Mouse (Mus musculus): ENCODE results near the gene Dctn1.

The Dctn1 gene

DNA sequence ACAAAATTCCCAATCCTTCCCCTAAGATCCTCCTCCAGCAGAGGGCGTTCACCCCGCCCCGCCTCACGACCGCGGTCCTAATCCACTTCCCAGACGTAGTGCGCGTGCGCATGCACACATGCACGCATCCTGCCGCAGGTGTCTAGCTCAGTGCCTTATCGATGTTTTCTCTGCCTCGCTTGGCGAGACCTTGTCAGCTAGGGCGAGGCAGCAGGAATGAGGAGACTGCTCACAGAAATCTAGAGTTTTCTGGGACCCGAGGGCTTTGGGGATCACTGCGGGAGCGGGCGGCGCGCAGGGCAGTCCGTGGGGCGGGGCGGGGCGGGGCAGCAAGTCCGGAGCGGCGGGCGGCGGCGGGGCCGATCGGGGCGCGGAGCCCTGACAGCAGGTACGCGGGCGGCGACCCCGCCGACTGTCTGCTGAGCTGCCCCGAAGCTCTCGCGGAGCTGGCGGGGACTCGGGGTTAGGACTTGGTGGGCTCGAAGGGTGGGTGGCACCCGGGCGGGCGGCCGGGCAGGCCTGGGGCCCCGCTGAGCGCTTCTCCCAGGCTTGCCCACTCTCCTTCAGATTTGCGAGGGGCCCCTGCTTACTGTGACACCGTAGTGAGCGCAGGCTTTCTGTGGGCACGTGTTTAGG, at the start of gene Dctn1:
Dctn1 (plus strand) TSS at position 314 of the 636 bp plus-strand sequence.
- in situ Hi-C loops (cut with MboI; ENCODE audit: unreplicated experiment in 2 of 2): loop anchor here (5.0 to 10.0 kb wide), 2 partner anchors 102 to 411 kb away; no protein-coding TSS in a partner anchor

DNA sequence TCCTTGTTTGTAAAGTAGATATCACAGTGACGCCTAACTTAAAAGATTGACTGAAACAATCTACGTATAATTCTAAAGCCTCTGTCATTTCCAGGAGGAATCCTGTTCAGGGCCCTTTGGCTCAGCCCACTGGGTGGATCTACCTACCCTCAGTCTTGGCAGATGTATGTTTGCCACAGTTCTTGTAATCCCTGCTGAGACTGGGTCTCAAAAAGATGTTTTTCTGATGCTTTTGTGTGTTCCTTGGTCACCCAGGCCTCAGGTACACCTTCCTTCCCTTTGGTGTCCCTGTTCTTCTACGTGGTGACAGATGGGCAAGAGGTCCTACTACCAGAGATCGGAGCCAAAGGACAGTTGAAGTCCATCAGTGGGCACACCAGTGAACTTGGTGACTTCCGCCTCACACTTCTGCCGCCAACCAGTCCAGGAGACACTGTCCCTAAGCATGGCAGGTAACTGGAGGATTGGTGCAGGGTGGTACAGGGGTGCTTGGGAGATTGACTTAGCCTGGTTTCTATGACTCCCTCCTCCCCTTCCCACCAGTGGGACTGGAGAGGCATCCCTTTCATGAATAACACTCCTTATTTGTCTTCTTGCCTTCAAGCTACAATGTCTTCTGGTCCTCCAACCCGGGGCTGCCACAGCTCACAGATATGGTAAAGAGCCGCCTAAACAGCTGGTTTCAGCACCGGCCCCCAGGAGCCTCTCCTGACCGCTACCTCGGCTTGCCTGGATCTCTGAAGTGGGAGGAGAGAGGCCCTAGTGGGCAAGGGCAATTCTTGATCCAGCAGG, 49.2 kb upstream of the Dctn1 start:
- in situ Hi-C loops (cut with MboI; ENCODE audit: unreplicated experiment in 2 of 2): loop anchor here in 1 of 2 experiments (5.0 kb wide), 1 partner anchor 41 kb away; the partner anchor contains the start of genes 1700003E16Rik and Wdr54

DNA sequence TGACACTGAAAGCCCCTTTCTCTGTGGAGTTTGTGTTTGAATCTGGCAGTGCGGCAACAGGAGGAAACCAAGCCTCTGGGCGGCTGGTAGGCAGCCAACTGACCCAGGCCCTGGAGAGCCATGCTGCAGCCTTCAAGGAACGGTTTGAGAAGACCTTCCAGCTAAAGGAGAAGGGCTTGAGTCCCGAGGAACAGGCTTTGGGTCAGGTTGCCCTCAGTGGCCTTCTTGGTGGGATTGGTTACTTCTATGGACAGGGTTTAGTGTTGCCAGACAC, 48.6 kb upstream of the Dctn1 start:
- in situ Hi-C loops (cut with MboI; ENCODE audit: unreplicated experiment in 2 of 2): loop anchor here in 1 of 2 experiments (5.0 kb wide), 1 partner anchor 40 kb away; the partner anchor contains the start of genes 1700003E16Rik and Wdr54

DNA sequence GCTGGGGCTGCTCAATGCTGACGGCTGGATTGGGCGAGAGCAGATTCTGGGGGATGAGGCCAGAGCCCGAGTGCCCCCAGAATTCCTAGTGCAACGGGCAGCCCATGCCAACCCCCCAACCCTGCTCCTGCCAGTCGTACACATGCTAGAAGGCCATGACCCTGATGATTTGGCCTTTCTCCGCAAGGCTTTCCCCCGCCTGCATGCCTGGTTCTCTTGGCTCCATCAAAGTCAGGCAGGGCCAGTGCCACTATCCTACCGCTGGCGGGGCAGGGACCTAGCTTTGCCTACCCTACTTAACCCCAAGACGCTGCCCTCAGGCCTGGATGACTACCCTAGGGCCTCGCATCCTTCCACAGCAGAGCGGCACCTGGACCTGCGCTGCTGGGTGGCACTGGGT, 48.1 kb upstream of the Dctn1 start:
- in situ Hi-C loops (cut with MboI; ENCODE audit: unreplicated experiment in 2 of 2): loop anchor here in 1 of 2 experiments (5.0 kb wide), 1 partner anchor 40 kb away; the partner anchor contains the start of genes 1700003E16Rik and Wdr54

DNA sequence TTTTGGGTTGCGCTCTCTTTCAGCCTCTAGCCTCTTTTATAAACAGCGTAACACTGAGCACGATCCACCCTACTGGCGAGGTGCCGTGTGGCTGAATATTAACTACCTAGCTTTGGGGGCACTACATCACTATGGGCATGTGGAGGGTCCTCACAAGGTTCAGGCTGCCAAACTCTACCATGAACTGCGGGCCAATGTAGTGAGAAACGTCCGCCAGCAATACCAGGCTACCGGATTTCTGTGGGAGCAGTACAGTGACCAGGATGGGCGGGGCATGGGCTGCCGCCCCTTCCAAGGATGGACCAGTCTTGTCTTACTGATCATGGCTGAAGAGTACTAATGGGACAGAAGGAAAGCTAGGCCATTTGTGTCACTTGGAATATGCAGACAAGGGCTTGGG, 47.4 kb upstream of the Dctn1 start:
- in situ Hi-C loops (cut with MboI; ENCODE audit: unreplicated experiment in 2 of 2): loop anchor here in 1 of 2 experiments (5.0 kb wide), 1 partner anchor 39 kb away; the partner anchor contains the start of genes 1700003E16Rik and Wdr54

DNA sequence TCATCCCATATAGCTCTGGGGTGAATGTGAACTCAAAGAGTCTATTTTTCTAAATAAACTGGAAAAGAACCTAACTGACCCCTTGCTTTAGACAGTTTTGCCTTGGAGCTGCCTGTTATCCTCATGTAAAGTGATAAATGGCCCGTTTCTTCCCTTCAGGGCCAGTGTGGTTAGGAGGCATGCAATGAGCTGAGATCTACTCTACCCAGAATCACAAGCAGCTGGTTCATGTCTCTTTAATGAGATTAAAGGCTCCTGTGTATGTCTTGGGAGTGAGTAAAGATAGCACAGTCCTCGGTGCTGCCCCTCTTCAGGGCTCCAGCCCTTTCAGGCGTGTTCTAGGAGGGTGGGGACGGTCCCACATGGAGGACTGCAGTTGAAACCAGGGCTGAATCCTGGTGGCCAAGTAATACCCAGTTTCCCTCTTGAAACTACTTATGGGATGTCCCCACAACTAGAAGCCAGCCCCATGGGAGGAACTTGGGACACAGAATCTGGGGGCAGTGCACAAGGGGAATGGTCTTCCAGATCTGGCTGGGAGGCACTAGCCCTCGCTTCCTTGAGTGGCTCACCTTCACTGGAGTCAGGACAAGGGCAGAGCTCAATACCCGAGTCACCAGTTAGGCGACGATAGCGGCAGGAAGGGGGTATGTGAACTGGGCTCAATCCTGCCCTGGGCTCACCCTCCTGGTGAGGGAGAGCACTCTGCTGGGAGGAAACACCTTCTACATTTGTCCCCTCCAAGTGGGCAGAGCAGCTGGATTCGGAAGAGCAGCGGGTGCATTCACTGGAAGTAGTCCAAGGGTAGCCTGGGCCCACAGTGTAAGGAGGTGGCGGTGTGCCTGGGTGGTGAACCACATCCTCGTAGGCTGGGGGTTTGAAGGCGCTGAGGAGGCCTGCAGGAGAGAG, 46.6 kb upstream of the Dctn1 start:
- in situ Hi-C loops (cut with MboI; ENCODE audit: unreplicated experiment in 2 of 2): loop anchor here in 1 of 2 experiments (5.0 kb wide), 1 partner anchor 38 kb away; the partner anchor contains the start of genes 1700003E16Rik and Wdr54

DNA sequence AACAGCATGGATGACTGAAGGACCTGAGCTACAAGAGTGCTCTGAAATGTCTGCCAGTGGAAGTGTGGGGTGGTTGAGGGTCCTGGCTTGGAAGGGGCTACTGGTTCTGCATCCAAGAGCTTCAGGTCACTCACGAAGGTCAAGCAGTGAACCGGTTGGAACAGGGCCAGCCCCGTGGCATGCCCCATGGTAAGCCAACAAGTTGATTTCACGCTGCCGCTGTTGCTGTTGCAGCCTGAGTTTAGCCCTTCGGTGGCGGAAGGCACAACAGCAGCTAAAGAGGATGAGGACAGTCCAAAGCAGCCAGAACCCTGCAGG, 46.0 kb upstream of the Dctn1 start:
- in situ Hi-C loops (cut with MboI; ENCODE audit: unreplicated experiment in 2 of 2): loop anchor here (5.0 kb wide), 2 partner anchors 38 to 388 kb away; partner anchors contain the start of genes 1700003E16Rik (in 1 of the 2), Dguok (in 1 of the 2) and Wdr54 (in 1 of the 2)

DNA sequence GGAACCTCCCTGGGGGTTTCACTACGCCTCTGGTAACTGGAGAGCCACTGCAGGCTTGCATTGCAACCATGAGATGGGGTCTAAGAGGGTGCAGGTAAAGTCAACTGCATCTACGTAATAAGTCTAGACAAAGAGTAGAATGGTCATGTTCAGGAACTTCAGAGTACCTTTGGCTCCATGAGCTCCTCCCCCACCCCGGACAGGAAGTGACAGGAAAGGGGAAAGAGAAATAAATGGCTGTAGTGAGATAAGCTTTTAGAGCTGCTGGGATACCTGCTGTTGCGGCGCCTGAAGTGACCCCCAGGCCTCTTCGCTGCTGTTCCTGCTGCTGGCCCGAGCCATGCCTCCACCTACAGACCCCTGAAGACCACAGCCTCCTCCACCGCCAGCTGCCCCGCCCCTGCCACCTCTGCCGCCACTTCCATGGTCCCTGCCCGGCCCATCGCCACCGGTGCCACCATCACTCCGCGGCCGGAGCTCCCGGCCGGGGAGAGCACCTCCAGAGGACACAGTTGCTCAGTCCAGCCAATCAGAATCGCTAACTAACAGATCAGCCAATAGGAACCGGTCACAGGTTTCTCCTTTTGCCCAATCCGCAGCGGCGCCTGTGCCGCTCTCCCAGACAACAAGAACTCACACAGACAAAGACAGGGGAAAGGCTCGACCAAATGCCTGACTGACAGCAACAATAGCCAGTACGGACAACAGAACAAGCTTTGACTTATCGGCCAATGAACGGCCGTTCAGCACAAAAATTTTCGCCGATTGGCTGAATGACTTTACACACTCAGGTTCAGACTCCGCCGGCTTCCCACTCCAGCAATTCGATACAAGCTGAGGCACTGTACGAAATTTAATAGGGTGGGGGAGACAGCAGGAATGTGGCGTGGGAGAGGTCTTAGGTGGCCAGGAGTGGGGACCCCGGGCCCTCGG, 44.5 kb upstream of the Dctn1 start, which contains the start of gene Wbp1:
Wbp1 (minus strand) TSS at position 630 of the 933 bp plus-strand sequence.
- in situ Hi-C loops (cut with MboI; ENCODE audit: unreplicated experiment in 2 of 2): loop anchor here in 1 of 2 experiments (5.0 kb wide), 1 partner anchor 386 kb away; the partner anchor contains the start of gene Dguok

DNA sequence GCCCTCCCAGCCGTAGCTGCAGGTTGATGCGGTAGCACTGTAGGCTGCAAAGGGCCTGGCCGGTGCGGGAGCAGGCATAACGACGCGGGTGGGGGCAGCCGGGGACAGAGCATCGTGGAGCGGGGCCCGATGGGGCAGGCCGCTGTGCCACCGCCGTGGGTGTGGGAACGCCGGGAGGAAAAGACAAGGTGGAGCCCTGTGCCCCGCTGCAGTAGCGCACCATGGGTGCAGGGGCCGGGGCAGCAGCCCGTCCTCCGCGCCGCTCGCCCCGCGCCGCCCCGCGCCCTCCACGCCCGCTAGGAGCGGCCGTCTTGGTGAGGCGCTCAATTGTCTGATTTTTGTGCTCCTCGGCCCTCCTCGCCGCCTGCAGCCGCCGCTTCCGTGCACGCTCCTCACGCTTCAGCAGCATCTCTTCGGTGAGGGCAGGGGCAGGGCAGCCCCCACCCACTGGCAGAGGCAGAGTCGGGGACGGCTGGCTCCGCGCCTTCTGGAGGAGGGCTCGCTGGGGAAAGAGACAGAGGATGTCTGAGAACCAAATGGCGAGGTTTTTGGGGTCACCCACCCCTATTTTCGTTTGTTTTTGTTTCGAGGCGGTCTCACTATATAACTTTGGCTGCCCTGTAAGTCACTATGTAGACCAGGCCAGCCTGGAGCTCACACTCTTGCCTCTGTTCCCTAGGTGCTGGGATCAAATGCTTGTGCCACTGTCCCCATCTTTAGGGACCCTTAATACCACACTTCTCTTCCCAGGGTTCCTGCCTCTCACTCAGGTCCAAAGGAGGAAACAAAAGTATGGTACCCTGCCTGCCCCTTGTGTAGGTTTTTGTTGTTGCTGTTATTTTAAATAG, 43.6 kb upstream of the Dctn1 start:
- in situ Hi-C loops (cut with MboI; ENCODE audit: unreplicated experiment in 2 of 2): loop anchor here in 1 of 2 experiments (5.0 kb wide), 1 partner anchor 385 kb away; the partner anchor contains the start of gene Dguok

DNA sequence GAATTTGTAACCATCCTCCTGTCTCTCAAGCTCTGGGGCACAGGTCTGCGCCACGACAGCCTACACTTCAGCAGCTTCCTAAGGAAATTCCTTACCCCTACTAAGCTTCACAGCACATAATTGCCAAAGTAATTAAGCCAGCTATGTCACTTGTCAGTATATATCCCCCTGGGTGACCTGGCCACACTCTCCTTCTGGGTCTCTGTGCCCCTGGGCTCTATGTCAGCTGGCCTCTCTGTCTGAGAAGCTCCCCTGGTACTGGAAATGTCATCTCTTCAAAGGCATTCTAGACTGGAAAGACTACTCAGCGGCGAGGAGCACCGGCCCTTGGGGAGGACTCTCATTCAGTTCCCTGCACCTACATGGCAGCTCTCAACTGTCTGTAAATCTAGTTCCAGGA, 42.8 kb upstream of the Dctn1 start:
- in situ Hi-C loops (cut with MboI; ENCODE audit: unreplicated experiment in 2 of 2): loop anchor here in 1 of 2 experiments (5.0 kb wide), 1 partner anchor 384 kb away; the partner anchor contains the start of gene Dguok

DNA sequence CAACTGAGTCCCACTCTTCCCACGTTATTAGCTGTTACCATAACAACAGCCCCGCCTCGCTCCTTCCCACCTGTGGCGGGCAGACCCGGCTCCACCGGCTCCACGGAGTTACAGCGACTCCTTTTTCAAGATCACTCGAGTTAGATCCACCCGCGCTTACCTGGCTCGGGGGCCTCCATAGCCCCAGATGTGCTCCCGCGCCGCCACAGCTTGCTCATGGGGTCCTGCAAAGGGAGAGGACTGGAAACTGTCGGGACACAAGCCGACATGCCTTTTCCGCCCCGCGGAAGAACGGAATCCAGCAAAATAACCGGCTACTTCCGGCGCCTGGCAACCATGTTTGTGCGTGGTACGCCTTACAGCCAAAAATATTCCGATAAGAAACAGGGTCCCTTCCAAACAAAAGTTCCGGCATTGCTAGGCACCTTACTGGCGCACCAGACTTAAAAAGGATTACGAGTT, 40.8 kb upstream of the Dctn1 start:
- in situ Hi-C loops (cut with MboI; ENCODE audit: unreplicated experiment in 2 of 2): loop anchor here in 1 of 2 experiments (5.0 kb wide), 1 partner anchor 382 kb away; the partner anchor contains the start of gene Dguok

DNA sequence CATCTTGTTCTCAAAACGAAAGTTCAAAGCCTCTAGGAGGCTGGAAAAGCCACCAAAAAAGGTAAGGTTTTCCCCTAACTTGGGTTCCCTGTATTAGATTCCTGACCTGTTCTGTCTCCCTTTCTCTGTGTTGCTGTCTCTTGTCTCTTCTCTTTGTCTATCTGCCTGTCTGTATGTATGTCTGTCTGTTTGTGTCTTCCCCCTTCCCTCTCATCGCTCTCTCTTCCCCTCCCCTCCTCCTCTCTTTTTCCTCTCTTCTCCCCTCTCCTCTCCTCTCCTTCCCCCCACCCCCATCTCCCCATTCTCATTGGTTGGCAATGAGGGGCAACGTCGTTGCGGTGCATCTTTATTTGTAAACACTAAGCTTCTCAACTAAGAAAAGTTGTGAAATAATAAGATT, 40.4 kb upstream of the Dctn1 start, which contains the start of gene Ino80b:
Ino80b (minus strand) TSS at position 101 of the 400 bp plus-strand sequence.
- in situ Hi-C loops (cut with MboI; ENCODE audit: unreplicated experiment in 2 of 2): no loop called here

DNA sequence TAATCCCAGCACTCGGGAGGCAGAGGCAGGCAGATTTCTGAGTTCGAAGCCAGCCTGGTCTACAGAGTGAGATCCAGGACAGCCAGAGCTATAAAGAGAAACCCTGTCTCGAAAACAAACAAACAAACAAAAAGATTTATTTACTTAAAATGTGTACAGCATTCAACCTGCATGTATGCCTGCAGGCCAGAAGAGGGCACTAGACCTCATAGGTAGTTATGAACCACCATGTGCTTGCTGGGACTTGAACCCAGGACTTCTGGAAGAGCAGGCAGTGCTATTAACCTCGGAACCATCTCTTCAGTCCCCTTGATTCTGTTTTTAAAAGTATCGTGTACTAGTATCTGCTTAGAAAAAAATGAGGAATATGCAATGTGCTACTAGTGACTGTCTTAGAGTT, 38.3 kb upstream of the Dctn1 start:
- in situ Hi-C loops (cut with MboI; ENCODE audit: unreplicated experiment in 2 of 2): no loop called here

DNA sequence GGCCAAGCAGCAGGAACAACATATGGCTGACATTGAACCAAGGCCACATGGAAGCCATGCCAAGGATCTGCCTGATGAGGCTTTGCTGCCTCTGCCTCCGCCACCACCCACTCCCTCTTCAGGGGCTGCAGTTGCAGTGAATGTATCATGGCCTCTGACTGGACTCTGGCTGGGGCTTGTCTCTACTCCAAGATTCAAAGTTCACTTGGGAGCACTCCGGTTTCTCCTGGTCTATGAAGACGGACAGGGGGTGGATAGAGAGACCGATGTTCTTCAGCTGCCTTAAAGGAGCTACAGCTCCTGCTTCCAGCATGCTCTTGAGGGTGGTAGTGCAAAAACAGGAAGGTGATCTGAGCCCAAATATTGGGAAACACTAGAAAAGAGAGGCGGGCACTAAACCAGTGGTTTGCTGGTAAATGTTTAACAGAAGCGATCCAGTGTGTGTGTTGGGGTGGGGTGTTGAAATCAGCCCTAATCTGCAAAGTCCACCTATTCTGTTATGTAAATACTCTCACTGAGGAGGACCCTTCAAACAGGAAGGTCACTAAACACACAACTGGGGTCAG, 34.2 kb upstream of the Dctn1 start:
- in situ Hi-C loops (cut with MboI; ENCODE audit: unreplicated experiment in 2 of 2): no loop called here

DNA sequence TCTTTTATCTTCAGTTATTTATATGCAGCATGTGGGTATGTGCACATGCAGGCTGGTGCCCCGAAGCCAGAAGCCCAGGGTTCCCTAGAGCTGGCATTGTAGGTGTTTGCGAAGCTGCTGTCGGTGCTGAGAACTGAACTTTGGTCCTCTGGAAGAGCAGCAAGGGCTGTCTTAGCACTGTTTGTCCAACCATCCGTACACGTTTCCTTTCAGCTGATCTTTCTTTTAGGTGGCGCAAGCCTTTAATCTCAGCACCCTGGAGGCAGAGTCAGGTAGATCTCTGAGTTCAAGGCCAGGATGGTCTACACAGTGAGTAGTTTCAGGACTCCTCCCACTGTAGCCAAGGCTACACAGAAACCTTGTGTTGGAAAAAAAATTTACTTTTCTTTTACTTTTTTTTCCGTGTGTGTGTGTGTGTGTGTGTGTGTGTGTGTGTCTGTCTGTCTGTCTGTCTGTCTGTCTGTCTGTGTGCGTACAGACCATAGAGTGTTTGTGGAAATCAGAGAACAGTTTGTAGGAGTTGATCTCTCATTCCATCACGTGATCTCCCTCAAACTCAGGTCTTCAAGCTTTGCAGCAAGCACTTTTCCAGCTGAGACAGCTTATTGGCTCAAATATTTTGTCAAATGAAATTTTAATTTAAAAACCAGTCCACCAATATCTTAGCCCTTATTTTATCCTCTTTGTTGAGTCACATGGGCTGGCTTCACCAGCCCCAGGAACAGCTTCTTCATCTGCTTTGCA, 33.4 kb upstream of the Dctn1 start:
- in situ Hi-C loops (cut with MboI; ENCODE audit: unreplicated experiment in 2 of 2): no loop called here

DNA sequence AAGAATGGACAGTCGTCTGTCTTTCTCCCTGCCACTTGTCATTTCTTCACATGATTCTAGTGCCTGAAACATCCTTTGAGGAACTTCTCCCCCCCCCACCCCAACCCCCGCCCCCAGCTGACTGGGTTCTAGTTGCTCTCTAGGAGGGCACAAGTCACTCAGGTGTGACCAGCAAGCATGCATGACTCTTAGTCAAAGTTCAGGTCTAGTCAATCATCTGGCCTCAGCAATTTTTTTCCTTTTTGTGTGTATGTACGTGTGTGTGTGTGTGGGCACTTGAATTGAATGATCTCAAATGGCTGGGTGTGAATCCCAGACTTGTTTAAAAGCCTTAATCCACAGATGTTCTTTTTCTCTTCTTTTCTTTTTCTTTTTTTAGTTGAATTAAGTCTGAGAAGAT, 31.5 kb upstream of the Dctn1 start:
- in situ Hi-C loops (cut with MboI; ENCODE audit: unreplicated experiment in 2 of 2): no loop called here

DNA sequence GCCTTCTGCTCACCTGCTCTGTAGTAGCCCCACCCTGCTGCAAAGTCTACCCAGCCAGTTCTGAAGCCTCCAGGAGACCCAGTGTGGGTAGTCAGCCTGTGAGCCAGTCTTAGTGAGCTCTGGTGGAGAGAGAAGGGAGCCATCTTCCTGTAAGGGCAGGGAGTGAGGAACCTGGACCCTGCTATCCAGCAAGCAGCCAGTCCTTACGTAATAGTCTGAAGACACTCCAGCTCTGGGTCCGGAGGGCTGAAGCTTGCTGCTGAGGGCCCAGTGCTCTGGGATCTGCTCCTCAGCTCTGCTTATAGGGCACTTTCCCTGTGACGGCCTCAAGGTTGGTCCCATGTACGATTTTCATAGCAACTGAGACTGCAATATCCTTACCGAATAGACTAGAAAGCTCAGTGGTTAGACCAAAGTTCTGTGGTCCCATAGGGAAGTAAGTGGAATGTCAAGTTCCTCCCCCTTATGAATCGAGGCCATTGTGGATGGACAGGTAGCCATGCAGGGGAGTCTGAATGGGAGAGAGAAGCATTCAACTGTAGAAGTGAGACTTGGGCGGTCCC, 30.7 kb upstream of the Dctn1 start, which contains the start of gene Rtkn:
Rtkn (plus strand) TSS at position 513 of the 563 bp plus-strand sequence.
- in situ Hi-C loops (cut with MboI; ENCODE audit: unreplicated experiment in 2 of 2): no loop called here
